Mouse (Mus musculus): ENCODE data around the gene Grid1.

The Grid1 gene

DNA sequence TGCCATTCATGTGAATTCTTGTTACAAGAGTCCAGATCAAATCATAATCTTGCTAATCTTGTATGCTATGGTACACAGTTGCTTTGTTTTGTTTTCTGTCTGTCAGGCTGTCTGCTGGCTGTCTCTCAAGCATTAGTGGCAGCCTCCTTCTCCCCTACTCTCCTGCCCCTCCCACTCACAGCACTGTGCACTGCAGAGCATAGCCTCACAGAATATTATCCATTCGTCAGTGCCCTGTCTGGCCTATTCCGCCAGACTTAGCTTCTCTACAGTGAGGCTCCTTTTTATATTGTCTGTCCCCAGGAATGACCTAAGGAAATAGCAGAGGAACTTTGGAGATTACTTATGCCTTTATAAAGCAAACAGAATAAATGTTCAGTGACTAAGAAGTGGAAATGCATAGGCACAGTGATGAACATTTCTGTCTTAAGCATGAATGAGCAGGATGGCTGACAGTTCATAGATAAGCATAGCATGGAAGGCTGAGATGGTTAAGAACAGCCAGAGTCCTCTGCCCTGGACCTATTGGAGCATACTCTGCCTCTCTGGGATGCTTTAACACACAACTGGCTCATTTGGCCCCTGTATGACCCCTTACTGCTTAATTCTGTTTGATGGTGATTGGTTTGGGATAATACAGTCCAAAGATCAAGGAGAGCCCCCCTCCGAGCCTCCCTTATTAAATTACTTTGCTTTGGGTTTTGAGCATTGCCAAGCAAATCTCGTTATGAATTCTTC lies 721.5 kb downstream of the Grid1 start:
- no peak for DNase-seq

DNA sequence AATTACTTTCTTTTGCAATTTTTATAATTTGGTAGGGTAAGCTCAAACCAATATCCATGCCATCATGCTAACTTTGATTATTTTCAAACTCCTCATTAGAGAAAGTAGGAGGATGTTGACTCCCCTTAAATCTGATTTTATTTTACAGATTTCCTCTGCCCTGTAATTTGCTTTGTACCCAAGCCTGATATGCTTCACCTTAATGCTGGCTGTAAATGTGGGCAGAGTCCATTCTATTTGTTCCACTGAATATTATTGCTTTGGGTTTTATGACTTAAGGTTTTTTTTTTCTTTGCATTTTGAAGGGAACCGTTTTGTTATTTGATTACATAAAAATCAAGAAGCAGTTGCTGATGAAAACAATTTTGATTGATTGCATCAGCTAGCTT lies 722.1 kb downstream of the Grid1 start:
- no peak for DNase-seq

DNA sequence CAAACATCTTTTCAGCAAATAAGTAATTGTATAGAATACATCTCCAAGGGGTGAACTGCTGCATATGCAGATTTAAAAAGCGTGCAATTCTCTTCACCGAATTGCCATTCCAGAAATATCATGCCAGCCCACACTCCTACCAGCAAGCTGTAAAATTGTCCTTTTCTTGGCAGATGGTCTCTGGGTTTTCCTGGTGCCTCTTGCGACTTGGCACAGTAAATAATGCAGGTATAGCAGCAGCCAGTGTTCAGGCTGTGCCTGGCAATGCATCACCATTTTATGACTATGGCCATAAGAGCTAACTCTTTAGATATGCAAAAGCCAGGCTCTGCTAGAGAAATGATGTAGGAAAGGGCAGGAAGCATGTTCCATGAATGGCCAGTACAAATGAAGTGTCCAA lies 734.4 kb downstream of the Grid1 start:
- no peak for DNase-seq

DNA sequence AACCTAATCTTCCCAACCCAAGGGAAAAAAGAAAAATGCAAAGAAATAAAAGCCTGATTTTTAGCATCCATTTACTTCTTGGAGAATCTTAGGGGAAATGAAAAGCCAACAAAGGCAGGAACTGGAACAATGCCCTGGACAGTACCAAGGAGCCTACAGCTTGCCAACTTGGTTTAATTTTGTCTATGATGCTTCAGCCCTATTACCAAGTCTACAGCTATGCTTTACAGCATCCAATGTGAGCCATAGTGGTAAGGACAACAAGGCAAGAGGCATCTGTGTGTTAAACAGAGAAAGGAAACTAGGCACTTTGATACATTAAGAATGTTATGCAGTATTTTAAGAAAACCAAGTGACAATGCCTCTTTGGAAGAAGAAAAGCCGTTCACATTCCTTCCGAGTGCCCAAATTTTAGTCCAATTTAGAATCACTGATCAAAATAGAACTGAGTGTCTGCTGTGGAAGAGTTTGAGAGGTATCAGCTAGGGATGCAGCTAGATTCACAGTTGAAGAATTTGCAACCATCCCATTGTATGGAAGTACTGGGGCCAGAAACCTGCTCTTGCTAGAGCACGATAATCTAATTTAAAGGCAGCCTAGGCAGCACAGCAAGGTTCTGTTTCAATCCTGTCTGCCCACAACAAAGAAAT lies 741.5 kb downstream of the Grid1 start:
- DNase-seq = no peak

DNA sequence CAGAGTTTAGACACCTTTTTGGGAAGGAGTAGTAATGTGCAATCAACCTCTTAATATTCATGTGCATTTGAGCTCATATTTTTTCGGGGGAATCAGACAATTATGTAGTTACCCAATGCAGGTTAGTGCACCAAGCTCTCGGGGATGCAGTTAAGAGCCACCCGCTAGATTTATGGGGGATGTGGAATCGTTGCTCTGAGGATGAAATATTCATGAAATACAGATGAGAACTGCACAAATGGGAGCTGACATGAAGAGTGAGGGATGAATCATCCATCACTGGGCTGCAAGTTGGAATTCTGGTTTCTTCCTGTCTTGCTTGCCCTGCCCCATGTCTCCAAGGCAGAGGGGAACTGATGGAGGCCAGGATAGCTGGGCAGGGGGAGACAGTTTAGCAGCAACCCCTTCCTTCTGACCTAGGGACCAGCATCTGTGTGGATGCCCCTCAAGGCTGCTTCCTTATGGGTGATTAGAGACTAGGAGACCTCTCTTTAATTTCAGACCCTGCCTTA lies 753.1 kb downstream of the Grid1 start:
- DNase-seq = no peak

DNA sequence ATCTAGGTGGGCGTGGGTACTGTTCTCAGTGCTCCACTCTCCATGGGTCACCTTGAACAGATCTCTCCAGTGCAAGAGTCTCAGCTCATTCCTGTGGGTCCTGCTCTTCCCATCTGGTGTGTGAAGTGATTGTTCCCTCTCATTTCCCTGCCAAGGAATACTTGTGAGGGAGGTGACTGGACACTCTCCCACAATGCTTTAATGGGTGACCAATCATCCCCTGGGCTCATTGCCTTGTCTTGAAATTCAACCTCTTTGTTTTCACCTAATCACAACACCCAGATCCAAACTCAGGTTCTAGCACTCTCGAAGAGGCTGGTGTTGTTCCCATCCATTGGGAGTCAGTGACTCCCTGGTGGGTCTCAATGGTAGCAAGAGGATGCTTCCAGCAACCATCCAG lies 754.6 kb downstream of the Grid1 start:
- no peak for DNase-seq

DNA sequence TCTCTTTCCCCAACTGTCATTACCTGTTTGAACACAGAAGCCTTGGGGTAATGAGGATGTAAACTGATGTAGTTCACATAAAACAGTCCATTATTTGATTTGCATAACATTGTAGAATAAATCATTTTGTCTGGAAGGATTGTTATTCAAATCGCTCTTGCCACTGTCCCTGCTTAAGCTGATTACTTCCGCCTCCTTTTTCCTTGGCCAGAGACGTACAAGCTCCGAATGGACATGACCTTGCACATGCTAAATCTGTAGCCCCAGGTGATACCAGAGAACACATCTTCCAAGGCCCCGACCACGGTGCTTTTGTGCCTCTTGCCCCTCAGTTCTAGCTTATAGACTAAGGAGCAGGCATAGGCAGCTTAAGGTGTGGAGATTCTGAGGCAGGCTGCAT lies 755.4 kb downstream of the Grid1 start:
- no peak for DNase-seq

DNA sequence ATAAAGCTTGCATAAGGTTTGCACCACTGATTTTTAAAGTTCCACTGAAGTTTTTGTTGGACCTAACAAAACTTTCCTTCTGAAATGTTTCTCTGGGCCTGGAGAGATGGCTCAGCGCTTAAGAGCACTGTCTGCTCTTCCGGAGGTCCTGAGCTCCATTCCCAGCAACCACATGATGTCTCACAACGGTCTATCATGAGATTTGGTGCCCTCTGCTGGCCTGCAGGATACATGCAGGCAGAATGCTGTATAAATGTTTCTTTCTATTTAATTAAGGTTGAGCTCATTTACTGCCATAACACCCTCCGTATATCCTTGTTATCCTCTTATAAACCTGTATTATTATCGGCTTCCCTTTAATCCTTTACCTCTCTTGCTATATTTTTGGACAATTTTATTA lies 805.8 kb downstream of the Grid1 start:
- DNase-seq = no peak

All from kidney, postnatal 10 days (tissue).